Mouse (Mus musculus): Measurements from ENCODE around the gene Camkv. TPM values are rescaled to one million over a fixed set of nuclear protein-coding genes. Genes with fewer than 3 reads are reported as not detected.

Gene Camkv
- polyA plus RNA-seq, 2 experiments from 2014 or later = not detected

- peak; percentile 73 for ATAC-seq
These were observed 28.2 kb downstream of the Camkv start for GRCm38 (mm10) chr9:107963700-107964099.

GRCm38 (mm10) chr9:107964681-107965080 lies 29.2 kb downstream of the Camkv start:
- no peak for ATAC-seq

- ATAC-seq = no peak
These were observed 31.2 kb downstream of the Camkv start for GRCm38 (mm10) chr9:107966676-107967075.

GRCm38 (mm10) chr9:107967437-107967836 lies 32.0 kb downstream of the Camkv start:
- no peak for ATAC-seq

- ATAC-seq = no peak
These were observed 33.1 kb downstream of the Camkv start for GRCm38 (mm10) chr9:107968531-107968930.

- no peak for ATAC-seq
These were observed 34.8 kb downstream of the Camkv start for GRCm38 (mm10) chr9:107970311-107970710.

GRCm38 (mm10) chr9:107971690-107972541 lies 36.4 kb downstream of the Camkv start:
- ATAC-seq = no peak

GRCm38 (mm10) chr9:107974491-107975171 lies 39.2 kb downstream of the Camkv start:
- no peak for ATAC-seq

GRCm38 (mm10) chr9:107975399-107976386 lies 40.2 kb downstream of the Camkv start, which contains the start of gene Uba7:
Gene Uba7, plus strand, starts transcription at chr9:107975505.
- ATAC-seq = peak; percentile 93

GRCm38 (mm10) chr9:107978815-107979214 lies 43.3 kb downstream of the Camkv start:
- no peak for ATAC-seq

GRCm38 (mm10) chr9:107981684-107982605 lies 46.5 kb downstream of the Camkv start:
- no peak for ATAC-seq

- no peak for ATAC-seq
These were observed 47.3 kb downstream of the Camkv start, which contains the start of gene Gm20661 for GRCm38 (mm10) chr9:107982681-107983346. Gene Gm20661, plus strand, starts transcription at chr9:107983058.

- ATAC-seq = no peak
These were observed 48.0 kb downstream of the Camkv start for GRCm38 (mm10) chr9:107983421-107983890.

GRCm38 (mm10) chr9:107984052-107984753 lies 48.7 kb downstream of the Camkv start:
- no peak for ATAC-seq

- ATAC-seq = no peak
These were observed 49.2 kb downstream of the Camkv start for GRCm38 (mm10) chr9:107984754-107985055.

- peak; percentile 86 for ATAC-seq
These were observed 50.0 kb downstream of the Camkv start, which contains the start of gene Inka1 for GRCm38 (mm10) chr9:107985131-107986119. Gene Inka1, minus strand, starts transcription at chr9:107985879.

GRCm38 (mm10) chr9:107986376-107986775 lies 50.9 kb downstream of the Camkv start:
- peak; percentile 30 for ATAC-seq

GRCm38 (mm10) chr9:107987950-107988349 lies 52.5 kb downstream of the Camkv start:
- ATAC-seq = no peak

GRCm38 (mm10) chr9:107992197-107992596 lies 56.7 kb downstream of the Camkv start, which contains the start of gene Cdhr4:
Gene Cdhr4, plus strand, starts transcription at chr9:107992497.
- no peak for ATAC-seq
